Comparison of ENCODE assay signal across 12 mouse cellular contexts in the genomic region with DNA sequence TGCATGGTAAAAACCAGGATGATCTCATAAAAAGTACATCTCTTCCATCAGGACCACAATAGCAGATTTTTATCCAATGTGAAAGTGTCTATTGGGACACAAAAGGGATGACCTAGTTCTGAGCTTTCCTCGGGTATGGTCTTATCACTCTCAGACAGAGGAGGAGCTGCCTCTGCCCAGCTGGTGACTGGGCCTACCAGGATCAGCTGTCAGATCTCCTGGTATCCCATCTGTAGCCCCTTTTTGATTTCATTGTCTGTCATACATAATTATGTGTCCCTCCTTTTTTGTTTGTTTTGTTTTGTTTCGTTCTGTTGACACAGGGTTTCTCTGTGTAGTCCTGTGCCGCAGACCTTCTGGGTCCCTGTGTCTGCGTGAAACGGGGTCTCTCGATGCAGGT.
"Had no signal": no experiment of that assay in that cellular context is flagged by ENCODE, and none has a peak within 500 bp of the region (broad histone marks: within the 10 kb centered on the region; RNA-seq: fewer than 3 reads in every experiment).

No protein-coding gene starts in this region.

- H3K27ac ChIP-seq: layer of hippocampus, adult 2 months; limb, embryonic 13.5 days; liver, embryonic 14.5 days; midbrain, embryonic 12.5 days had no signal

- DNase-seq: kidney, postnatal 10 days; kidney, postnatal 4 days; left cerebral cortex, postnatal 4 days; lung, adult 18-20 months; lung, postnatal 36 days; thymus, adult 2 months; thymus, postnatal 25 days had no signal

- H3K4me3 ChIP-seq: layer of hippocampus, adult 2 months; limb, embryonic 13.5 days; megakaryocyte, embryonic 14.5 days; midbrain, embryonic 12.5 days had no signal

- H3K36me3 ChIP-seq: limb, embryonic 13.5 days; midbrain, embryonic 12.5 days had no signal

- H3K9me3 ChIP-seq: limb, embryonic 13.5 days; midbrain, embryonic 12.5 days had no signal

- H3K9ac ChIP-seq: limb, embryonic 13.5 days; liver, embryonic 14.5 days; midbrain, embryonic 12.5 days had no signal

- H3K4me2 ChIP-seq: limb, embryonic 13.5 days; midbrain, embryonic 12.5 days had no signal

- H3K4me1 ChIP-seq: midbrain, embryonic 12.5 days had no signal

- H3K27me3 ChIP-seq: limb, embryonic 13.5 days; megakaryocyte, embryonic 14.5 days; midbrain, embryonic 12.5 days had no signal
